Mouse (Mus musculus): Measurements from ENCODE around the gene Adarb1.
A peak's percentile ranks its signal among the peaks of the same experiment; 100 is the strongest.

Adarb1 gene

GRCm38 (mm10) chr10:77418138-77418537 is at the start of gene Adarb1:
Adarb1 (minus strand) TSS chr10:77418270.
- peak; percentile 94 for DNase-seq (ENCODE audit: inconsistent ontology term)

GRCm38 (mm10) chr10:77467407-77467806 is 49.3 kb upstream of the Adarb1 start:
- DNase-seq (ENCODE audit: inconsistent ontology term), result no peak

- no peak for DNase-seq (ENCODE audit: inconsistent ontology term)
Measured at GRCm38 (mm10) chr10:77465902-77466301, 47.8 kb upstream of the Adarb1 start.

- DNase-seq (ENCODE audit: inconsistent ontology term), result peak; percentile 77
Measured at GRCm38 (mm10) chr10:77464181-77464936, 46.3 kb upstream of the Adarb1 start.

- DNase-seq (ENCODE audit: inconsistent ontology term), result no peak
Measured at GRCm38 (mm10) chr10:77461161-77461560, 43.1 kb upstream of the Adarb1 start.

- DNase-seq (ENCODE audit: inconsistent ontology term), result no peak
Measured at GRCm38 (mm10) chr10:77457701-77458100, 39.6 kb upstream of the Adarb1 start.

GRCm38 (mm10) chr10:77456507-77456906 is 38.4 kb upstream of the Adarb1 start:
- peak; percentile 8 for DNase-seq (ENCODE audit: inconsistent ontology term)

GRCm38 (mm10) chr10:77455251-77456010 is 37.4 kb upstream of the Adarb1 start:
- no peak for DNase-seq (ENCODE audit: inconsistent ontology term)

- DNase-seq (ENCODE audit: inconsistent ontology term), result no peak
Measured at GRCm38 (mm10) chr10:77454795-77455194, 36.7 kb upstream of the Adarb1 start.

GRCm38 (mm10) chr10:77451822-77452221 is 33.8 kb upstream of the Adarb1 start:
- no peak for DNase-seq (ENCODE audit: inconsistent ontology term)

GRCm38 (mm10) chr10:77450159-77450464 is 32.0 kb upstream of the Adarb1 start:
- DNase-seq (ENCODE audit: inconsistent ontology term), result no peak

GRCm38 (mm10) chr10:77449315-77450158 is 31.5 kb upstream of the Adarb1 start:
- peak; percentile 60 for DNase-seq (ENCODE audit: inconsistent ontology term)

- no peak for DNase-seq (ENCODE audit: inconsistent ontology term)
Measured at GRCm38 (mm10) chr10:77448698-77449247, 30.7 kb upstream of the Adarb1 start.

GRCm38 (mm10) chr10:77448209-77448608 is 30.1 kb upstream of the Adarb1 start:
- DNase-seq (ENCODE audit: inconsistent ontology term), result no peak

GRCm38 (mm10) chr10:77447755-77448154 is 29.7 kb upstream of the Adarb1 start:
- DNase-seq (ENCODE audit: inconsistent ontology term), result peak; percentile 85

- no peak for DNase-seq (ENCODE audit: inconsistent ontology term)
Measured at GRCm38 (mm10) chr10:77442250-77442649, 24.2 kb upstream of the Adarb1 start.

GRCm38 (mm10) chr10:77441812-77442211 is 23.7 kb upstream of the Adarb1 start:
- DNase-seq (ENCODE audit: inconsistent ontology term), result no peak

GRCm38 (mm10) chr10:77440841-77441755 is 23.0 kb upstream of the Adarb1 start:
- DNase-seq (ENCODE audit: inconsistent ontology term), result no peak

- no peak for DNase-seq (ENCODE audit: inconsistent ontology term)
Measured at GRCm38 (mm10) chr10:77440286-77440685, 22.2 kb upstream of the Adarb1 start.

- no peak for DNase-seq (ENCODE audit: inconsistent ontology term)
Measured at GRCm38 (mm10) chr10:77439026-77439425, 21.0 kb upstream of the Adarb1 start.

GRCm38 (mm10) chr10:77438021-77438420 is 20.0 kb upstream of the Adarb1 start:
- no peak for DNase-seq (ENCODE audit: inconsistent ontology term)

Data from Muller cell, postnatal 12 days (primary cell).